Mouse (Mus musculus) myocyte (in vitro differentiated cells): ENCODE measurements around the gene Ncapg2. TPM values are rescaled to one million over a fixed set of nuclear protein-coding genes. Genes with fewer than 3 reads are reported as not detected.

ENCODE experiments used
- H3K27me3 ChIP-seq: one replicate; pipeline ENCODE4 v1.6.1; 2011; ENCODE audit not compliant: control insufficient read depth, insufficient read depth, insufficient read length
- H3K36me3 ChIP-seq: one replicate; pipeline ENCODE4 v1.6.1; 2011; ENCODE audit not compliant: control insufficient read depth, insufficient read depth
- H3K4me2 ChIP-seq: one replicate; pipeline ENCODE4 v1.6.1; 2011; ENCODE audit warnings: low read depth, control low read depth
- H3K4me3 ChIP-seq: one replicate; pipeline ENCODE4 v1.5.1; 2011; ENCODE audit warnings: mild to moderate bottlenecking, control low read depth, moderate library complexity
- H3K79me2 ChIP-seq: one replicate; pipeline ENCODE4 v1.6.1; 2011; ENCODE audit not compliant: control insufficient read depth, insufficient read depth
- H3ac ChIP-seq: one replicate; pipeline ENCODE4 v1.6.1; 2011; ENCODE audit not compliant: control insufficient read depth, insufficient read length
- CEBPB ChIP-seq: IDR thresholded peaks from 2 replicates; pipeline ENCODE4 v1.6.1; 2011; ENCODE audit warnings: mild to moderate bottlenecking, moderate library complexity; ENCODE audit not compliant: poor library complexity, insufficient read depth, severe bottlenecking
- E2F4 ChIP-seq: IDR thresholded peaks from one replicate; pipeline ENCODE4 v1.6.1; 2011; ENCODE audit warnings: mild to moderate bottlenecking, control low read depth, moderate library complexity; ENCODE audit not compliant: insufficient read depth
- MAX ChIP-seq: IDR thresholded peaks from one replicate; pipeline ENCODE4 v1.6.1; 2011; ENCODE audit warnings: low read depth, mild to moderate bottlenecking, control low read depth
- MYOD1 ChIP-seq, 3 experiments: IDR thresholded peaks; one replicate each; pipeline ENCODE4 v1.6.1; 2011; ENCODE audit warnings: control low read depth in 2 of 3, low read depth in 2 of 3, mild to moderate bottlenecking in 2 of 3, moderate library complexity in 1 of 3; ENCODE audit not compliant: insufficient read length in 2 of 3, control insufficient read depth in 1 of 3
- MYOG ChIP-seq, 3 experiments: IDR thresholded peaks; one replicate each; pipeline ENCODE4 v1.6.1; 2011; ENCODE audit warnings: control low read depth in 2 of 3, low read depth in 2 of 3, mild to moderate bottlenecking in 2 of 3; ENCODE audit not compliant: insufficient read length in 2 of 3, control insufficient read depth in 1 of 3, insufficient read depth in 1 of 3
- POLR2A ChIP-seq: IDR thresholded peaks from one replicate; pipeline ENCODE4 v1.6.1; 2011; ENCODE audit warnings: low read depth, mild to moderate bottlenecking, control low read depth, moderate library complexity; ENCODE audit not compliant: insufficient read length
- POLR2AphosphoS2 ChIP-seq: IDR thresholded peaks from one replicate; pipeline ENCODE4 v1.6.1; 2011; ENCODE audit warnings: low read depth, control low read depth; ENCODE audit not compliant: insufficient read length
- REST ChIP-seq: IDR thresholded peaks from one replicate; pipeline ENCODE4 v1.6.1; 2011; ENCODE audit warnings: mild to moderate bottlenecking, control low read depth, moderate library complexity; ENCODE audit not compliant: insufficient read depth, insufficient read length
- SRF ChIP-seq: IDR thresholded peaks from one replicate; pipeline ENCODE4 v1.6.1; 2011; ENCODE audit warnings: low read depth; ENCODE audit not compliant: control insufficient read depth, insufficient read length
- TCF12 ChIP-seq: IDR thresholded peaks from one replicate; pipeline ENCODE4 v1.6.1; 2011; ENCODE audit warnings: mild to moderate bottlenecking, control low read depth; ENCODE audit not compliant: poor library complexity, insufficient read depth, severe bottlenecking
- TCF3 ChIP-seq: IDR thresholded peaks from one replicate; pipeline ENCODE4 v1.6.1; 2011; ENCODE audit warnings: low read depth, control low read depth; ENCODE audit not compliant: insufficient read length
- USF1 ChIP-seq: IDR thresholded peaks from one replicate; pipeline ENCODE4 v1.6.1; 2011; ENCODE audit warnings: low read depth, mild to moderate bottlenecking, control low read depth, moderate library complexity
- polyA plus RNA-seq: library from polyadenylated mRNA; unstranded; fragments of >200 nt; fragmentation: generic; extraction: Trizol; gene quantifications from one replicate; pipeline ENCODE4 v1.2.1, GENCODE M21; 2012; ENCODE audit warnings: missing spikeins

Gene Ncapg2
- polyA plus RNA-seq, 1 experiment = 4.4 TPM

GRCm38 (mm10) chr12:116469096-116469495 lies 63.9 kb downstream of the Ncapg2 start:
- H3K4me2 ChIP-seq = no peak overlapping the region
- H3K27me3 ChIP-seq = no peaks in the 10 kb centered on the region
- no peaks in the 10 kb centered on the region for H3K79me2 ChIP-seq
- no peaks in the 10 kb centered on the region for H3K36me3 ChIP-seq
- no peak overlapping the region for H3K4me3 ChIP-seq
- TF ChIP-seq POLR2AphosphoS2 = no peak
- no peak for TF ChIP-seq MYOD1 (IDR thresholded peaks at IDR 0.05; ENCODE audit: control insufficient read depth in 1 of 3, insufficient read length in 2 of 3, low read depth in 2 of 3)
- no peak overlapping the region for H3ac ChIP-seq

GRCm38 (mm10) chr12:116473264-116473663 lies 68.1 kb downstream of the Ncapg2 start:
- H3K4me2 ChIP-seq = no peak overlapping the region
- TF ChIP-seq POLR2A (no peak), TCF3 (no peak), POLR2AphosphoS2 (no peak)
- no peak overlapping the region for H3K4me3 ChIP-seq
- no peaks in the 10 kb centered on the region for H3K27me3 ChIP-seq
- H3ac ChIP-seq = no peak overlapping the region
- H3K79me2 ChIP-seq = no peaks in the 10 kb centered on the region
- no peaks in the 10 kb centered on the region for H3K36me3 ChIP-seq

GRCm38 (mm10) chr12:116473761-116474160 lies 68.6 kb downstream of the Ncapg2 start:
- no peaks in the 10 kb centered on the region for H3K36me3 ChIP-seq
- H3K79me2 ChIP-seq = no peaks in the 10 kb centered on the region
- H3K4me2 ChIP-seq = no peak overlapping the region
- no peak overlapping the region for H3ac ChIP-seq
- H3K27me3 ChIP-seq = no peaks in the 10 kb centered on the region
- no peak for TF ChIP-seq CEBPB
- no peak for TF ChIP-seq MYOG (IDR thresholded peaks at IDR 0.05; ENCODE audit: control insufficient read depth in 1 of 3, insufficient read depth in 1 of 3, insufficient read length in 2 of 3, low read depth in 2 of 3)
- no peak for TF ChIP-seq REST
- TF ChIP-seq E2F4 = no peak
- TF ChIP-seq POLR2A = no peak
- TF ChIP-seq TCF12 = no peak
- no peak for TF ChIP-seq USF1
- TF ChIP-seq POLR2AphosphoS2 = no peak
- TF ChIP-seq TCF3 = no peak
- TF ChIP-seq SRF = no peak
- H3K4me3 ChIP-seq = no peak overlapping the region

GRCm38 (mm10) chr12:116474676-116475075 lies 69.5 kb downstream of the Ncapg2 start:
- Histone ChIP-seq H3K4me3 (no peak overlapping the region), H3K4me2 (no peak overlapping the region), H3K79me2 (no peaks in the 10 kb centered on the region), H3K27me3 (no peaks in the 10 kb centered on the region), H3K36me3 (no peaks in the 10 kb centered on the region), H3ac (no peak overlapping the region)
- TF ChIP-seq MYOG (IDR thresholded peaks at IDR 0.05; ENCODE audit: control insufficient read depth in 1 of 3, insufficient read depth in 1 of 3, insufficient read length in 2 of 3, low read depth in 2 of 3) (no peak), REST (no peak), TCF3 (no peak), CEBPB (no peak)

- Histone ChIP-seq H3K4me2 (no peak overlapping the region), H3K79me2 (no peaks in the 10 kb centered on the region), H3ac (no peak overlapping the region), H3K27me3 (no peaks in the 10 kb centered on the region), H3K4me3 (no peak overlapping the region), H3K36me3 (no peaks in the 10 kb centered on the region)
- TF ChIP-seq CEBPB (no peak), MAX (no peak), TCF12 (no peak), E2F4 (no peak), MYOG (IDR thresholded peaks at IDR 0.05; ENCODE audit: control insufficient read depth in 1 of 3, insufficient read depth in 1 of 3, insufficient read length in 2 of 3, low read depth in 2 of 3) (no peak), POLR2AphosphoS2 (no peak), SRF (no peak)
These were observed 73.6 kb downstream of the Ncapg2 start for GRCm38 (mm10) chr12:116478771-116479170.

GRCm38 (mm10) chr12:116481921-116482320 lies 76.7 kb downstream of the Ncapg2 start:
- Histone ChIP-seq H3K27me3 (peaks cover 6% of the 10 kb centered on the region), H3K79me2 (no peaks in the 10 kb centered on the region), H3K4me3 (no peak overlapping the region), H3K4me2 (no peak overlapping the region), H3ac (no peak overlapping the region), H3K36me3 (no peaks in the 10 kb centered on the region)
- TF ChIP-seq MAX (no peak), MYOG (IDR thresholded peaks at IDR 0.05; ENCODE audit: control insufficient read depth in 1 of 3, insufficient read depth in 1 of 3, insufficient read length in 2 of 3, low read depth in 2 of 3) (no peak), SRF (no peak), MYOD1 (IDR thresholded peaks at IDR 0.05; ENCODE audit: control insufficient read depth in 1 of 3, insufficient read length in 2 of 3, low read depth in 2 of 3) (no peak), USF1 (no peak), TCF3 (no peak)
